Mouse (Mus musculus): ENCODE data around the gene Nup155.

- TF ChIP-seq CTCF (IDR thresholded peaks at IDR 0.05; ENCODE audit: low read depth, low read length) (no peak), POLR2AphosphoS5 (IDR thresholded peaks at IDR 0.05; ENCODE audit: insufficient replicate concordance, low read depth, low read length) (no peak), GATA1 (IDR thresholded peaks at IDR 0.05; ENCODE audit: borderline replicate concordance, low read length) (no peak), TAL1 (conservative IDR thresholded peaks at IDR 0.05; ENCODE audit: low read depth, low read length) (no peak), GATA2 (IDR thresholded peaks at IDR 0.05; ENCODE audit: borderline replicate concordance, low read depth, low read length) (no peak)
Observed at GRCm38 (mm10) chr15:8169266-8169746, 60.2 kb downstream of the Nup155 start.

Measured in G1E (cell line).